ENCODE assay signal across 8 mouse cellular contexts in genomic region chr2:70825371-70826051, GRCm38 (mm10). TPM values are rescaled to one million over a fixed set of nuclear protein-coding genes. Genes with fewer than 3 reads are reported as not detected.
A peak's percentile ranks its signal among the peaks of the same experiment; 100 is the strongest.
DNase-seq lines count a peak whose midpoint lies in the region; ATAC-seq and TF ChIP-seq lines count a peak whose summit lies in the region.

Gene Tlk1 (minus strand): TSS chr2:70825728.

- H3K4me3 ChIP-seq in hindbrain, postnatal 0 days (ENCODE audit: low read length), result peak within 1 kb of the TSS; percentile 91

- ATAC-seq in activated CD4-positive, CD25-positive, alpha-beta regulatory T cell, adult 4 months, result peak; percentile 83
- ATAC-seq in hindbrain, postnatal 0 days, result peak; percentile 92
- 0 out of 2 replicates have a peak, but pooled peaks have one; percentile 24 for ATAC-seq in megakaryocyte-erythroid progenitor cell, adult 5-6 weeks (replicated peaks; ENCODE audit: low FRiP score, low TSS enrichment, poor library complexity, severe bottlenecking)

- H3K9ac ChIP-seq in hindbrain, postnatal 0 days (replicated peaks; ENCODE audit: low read length), result peak within 1 kb of the TSS; percentile 93

- H3K27ac ChIP-seq in hindbrain, postnatal 0 days, result peak within 1 kb of the TSS; percentile 99

- WGBS in hindbrain, postnatal 0 days, result under 1% methylated on average over 37 of the region's 118 CpGs

- H3K27me3 ChIP-seq in hindbrain, postnatal 0 days (ENCODE audit: insufficient read depth, low read length), result no peaks in the 10 kb centered on the region

- no peak for TF ChIP-seq CTCF in hindbrain, postnatal 0 days (IDR thresholded peaks at IDR 0.05; ENCODE audit: low read depth)

- peak within 1 kb of the TSS; percentile 80 for H3K4me2 ChIP-seq in hindbrain, postnatal 0 days (ENCODE audit: low read depth, low read length)

- H3K36me3 ChIP-seq in hindbrain, postnatal 0 days (ENCODE audit: insufficient read depth, low read length), result no peaks in the 10 kb centered on the region

- H3K4me1 ChIP-seq in hindbrain, postnatal 0 days (ENCODE audit: insufficient read depth, low read length), result 0 out of 2 replicates have a peak, but pooled peaks cover 5% of the 10 kb centered on the region

- peak; percentile 79 to 92 for DNase-seq in cerebellum, postnatal 25 days
- DNase-seq in gastrocnemius, adult 8-10 months (ENCODE audit: low spot score in 2 of 2), result peak; percentile 45 to 69
- DNase-seq in hindbrain, postnatal 0 days (ENCODE audit: low spot score), result peak; percentile 94
- peak; percentile 55 to 65 for DNase-seq in left cerebral cortex, postnatal 14 days (ENCODE audit: low spot score in 2 of 2)
- peak; percentile 71 for DNase-seq in right cerebral cortex, postnatal 25 days
- peak; percentile 69 to 74 for DNase-seq in urinary bladder, postnatal 4 days (ENCODE audit: low spot score in 2 of 2)

- H3K9me3 ChIP-seq in hindbrain, postnatal 0 days (ENCODE audit: low read length), result no peaks in the 10 kb centered on the region

- intact Hi-C loops in left cerebral cortex, postnatal 14 days (cut with DNase I), result loop anchor here (2.0 to 5.0 kb wide), 3 partner anchors 45 to 212 kb away; no protein-coding TSS in a partner anchor

RNA-seq across cellular contexts. Expression of gene Tlk1, which starts in this region (rescaled TPM):
- 10 to 100 TPM; 32.6 to 42.9 TPM for polyA plus RNA-seq in activated CD4-positive, CD25-positive, alpha-beta regulatory T cell, adult 4 months (2017; shearing (Covaris generic))
- 10 to 100 TPM; 37.8 to 44.5 (median 40.8) TPM for total RNA-seq in gastrocnemius, adult 8-10 months (2022)
- 17.3 and 22.8 TPM in 2 replicates for total RNA-seq in hindbrain, postnatal 0 days (2014; rRNA removed)
- 23.8 and 27.0 TPM in 2 replicates for polyA plus RNA-seq in hindbrain, postnatal 0 days (2015; fragmentation: Nextera tagmentation; extraction: Ambion mirVana)
- total RNA-seq in left cerebral cortex, postnatal 14 days (2021), result 100 to 1,000 TPM in 1 of 2 experiments, 10 to 100 TPM in 1; 93.3 to 101 TPM
- 128 and 150 TPM in 2 replicates for total RNA-seq in megakaryocyte-erythroid progenitor cell, adult 5-6 weeks (2014; fragmentation: Nextera tagmentation)
- total RNA-seq in megakaryocyte-erythroid progenitor cell, adult 5-6 weeks (2017), result 112 and 121 TPM in 2 replicates

Comparison
In these comparisons a context has a peak if more than half of its experiments do, and no peak if none do; other contexts are left out.
1. Peak in every context shown above with its lines: DNase-seq, ATAC-seq, H3K4me3 ChIP-seq and H3K27ac ChIP-seq.
2. ATAC-seq: peak in every context shown above with its lines; median percentile 92 in hindbrain, postnatal 0 days; 83 in activated CD4-positive, CD25-positive, alpha-beta regulatory T cell, adult 4 months; 24 in megakaryocyte-erythroid progenitor cell, adult 5-6 weeks.